Mouse (Mus musculus): ENCODE data around the gene Rxrb. TPM values are rescaled to one million over a fixed set of nuclear protein-coding genes. Genes with fewer than 3 reads are reported as not detected.

The Rxrb gene
- polyA plus RNA-seq, 1 experiment from 2014 or later = 56.0 TPM

GRCm38 (mm10) chr17:34075271-34075670 lies 43.7 kb downstream of the Rxrb start:
- no peaks in the 10 kb centered on the region for H3K36me3 ChIP-seq
- no peak overlapping the region for H3K27ac ChIP-seq
- 37% methylated on average over 7 of the region's 7 CpGs for WGBS
- no peak overlapping the region for H3K9ac ChIP-seq
- H3K4me1 ChIP-seq = no peaks in the 10 kb centered on the region
- no peak overlapping the region for H3K4me2 ChIP-seq
- peaks cover 14% of the 10 kb centered on the region for H3K27me3 ChIP-seq
- no peaks in the 10 kb centered on the region for H3K9me3 ChIP-seq
- H3K4me3 ChIP-seq = no peak overlapping the region
- no peak for ATAC-seq (ENCODE audit: borderline replicate concordance, extremely low read depth, low FRiP score, low TSS enrichment)

GRCm38 (mm10) chr17:34077549-34077948 lies 45.9 kb downstream of the Rxrb start:
- no peak for ATAC-seq (ENCODE audit: borderline replicate concordance, extremely low read depth, low FRiP score, low TSS enrichment)
- H3K27ac ChIP-seq = no peak overlapping the region
- H3K9ac ChIP-seq = no peak overlapping the region
- H3K27me3 ChIP-seq = peaks cover 14% of the 10 kb centered on the region
- no peaks in the 10 kb centered on the region for H3K9me3 ChIP-seq
- no peak overlapping the region for H3K4me3 ChIP-seq
- no peaks in the 10 kb centered on the region for H3K36me3 ChIP-seq
- no peaks in the 10 kb centered on the region for H3K4me1 ChIP-seq
- no peak overlapping the region for H3K4me2 ChIP-seq
- WGBS = under 1% methylated on average over 9 of the region's 9 CpGs

- Histone ChIP-seq H3K4me1 (no peaks in the 10 kb centered on the region), H3K27ac (no peak overlapping the region), H3K4me2 (no peak overlapping the region), H3K36me3 (no peaks in the 10 kb centered on the region), H3K9ac (no peak overlapping the region), H3K4me3 (no peak overlapping the region), H3K9me3 (no peaks in the 10 kb centered on the region), H3K27me3 (peaks cover 14% of the 10 kb centered on the region)
- ATAC-seq (ENCODE audit: borderline replicate concordance, extremely low read depth, low FRiP score, low TSS enrichment) = no peak
- 50% methylated on average over 4 of the region's 4 CpGs for WGBS
Measured at GRCm38 (mm10) chr17:34078148-34078547, 46.5 kb downstream of the Rxrb start.

- Histone ChIP-seq H3K9me3 (no peaks in the 10 kb centered on the region), H3K9ac (no peak overlapping the region), H3K27me3 (peaks cover 14% of the 10 kb centered on the region), H3K4me3 (no peak overlapping the region), H3K36me3 (no peaks in the 10 kb centered on the region), H3K4me1 (no peaks in the 10 kb centered on the region), H3K4me2 (no peak overlapping the region), H3K27ac (no peak overlapping the region)
- ATAC-seq (ENCODE audit: borderline replicate concordance, extremely low read depth, low FRiP score, low TSS enrichment) = no peak
- WGBS = 83% methylated on average over 11 of the region's 11 CpGs
Measured at GRCm38 (mm10) chr17:34079002-34079401, 47.4 kb downstream of the Rxrb start.

- H3K27me3 ChIP-seq = peaks cover 14% of the 10 kb centered on the region
- no peak overlapping the region for H3K4me2 ChIP-seq
- 18% methylated on average over 5 of the region's 5 CpGs for WGBS
- 0 out of 2 replicates have a peak, but pooled peaks have one; percentile 61 for ATAC-seq (ENCODE audit: borderline replicate concordance, extremely low read depth, low FRiP score, low TSS enrichment)
- no peaks in the 10 kb centered on the region for H3K9me3 ChIP-seq
- H3K4me3 ChIP-seq = no peak overlapping the region
- no peaks in the 10 kb centered on the region for H3K36me3 ChIP-seq
- no peaks in the 10 kb centered on the region for H3K4me1 ChIP-seq
- H3K9ac ChIP-seq = no peak overlapping the region
- no peak overlapping the region for H3K27ac ChIP-seq
Measured at GRCm38 (mm10) chr17:34079621-34080020, 48.0 kb downstream of the Rxrb start.

- WGBS = 16% methylated on average over 8 of the region's 8 CpGs
- no peak overlapping the region for H3K9ac ChIP-seq
- no peak for ATAC-seq (ENCODE audit: borderline replicate concordance, extremely low read depth, low FRiP score, low TSS enrichment)
Measured at GRCm38 (mm10) chr17:34083104-34083503, 51.5 kb downstream of the Rxrb start.

GRCm38 (mm10) chr17:34087386-34087785 lies 55.8 kb downstream of the Rxrb start:
- H3K9ac ChIP-seq = no peak overlapping the region
- 28% methylated on average over 2 of the region's 2 CpGs for WGBS
- H3K4me1 ChIP-seq = 0 out of 2 replicates have a peak, but pooled peaks cover 3% of the 10 kb centered on the region
- H3K27me3 ChIP-seq = peaks cover 8% of the 10 kb centered on the region; the same call in 1 of the 2 replicates
- H3K36me3 ChIP-seq = no peaks in the 10 kb centered on the region
- no peak overlapping the region for H3K4me2 ChIP-seq
- no peak for ATAC-seq (ENCODE audit: borderline replicate concordance, extremely low read depth, low FRiP score, low TSS enrichment)
- no peaks in the 10 kb centered on the region for H3K9me3 ChIP-seq
- no peak overlapping the region for H3K4me3 ChIP-seq
- H3K27ac ChIP-seq = no peak overlapping the region

More at GRCm38 (mm10) chr17:34083104-34083503, 51.5 kb downstream of the Rxrb start:
- H3K4me2 ChIP-seq = no peak overlapping the region
- H3K4me1 ChIP-seq = 0 out of 2 replicates have a peak, but pooled peaks cover 3% of the 10 kb centered on the region
- H3K9me3 ChIP-seq = no peaks in the 10 kb centered on the region
- no peak overlapping the region for H3K4me3 ChIP-seq
- H3K36me3 ChIP-seq = no peaks in the 10 kb centered on the region
- H3K27ac ChIP-seq = no peak overlapping the region
- H3K27me3 ChIP-seq = 0 out of 2 replicates have a peak, but pooled peaks cover 4% of the 10 kb centered on the region

MicroRNAs encoded within 50 kb of the gene (microRNA counts, 519-probe panel; counts per million panel counts)
- microRNA mmu-miR-219 = 1,357 counts per million, percentile 7 among the panel's probes with 10 or more counts

Small RNA genes within 50 kb of the gene (microRNA-seq; reads per million reads assigned to microRNA genes)
- gene Mir219a-1 (not detected), gene Mir219c (not detected)

Other genes with a start within 250 kb of the Rxrb start
- 43.7 and 47.0 TPM in 2 replicates for gene Angptl4, start 250.0 kb upstream of the Rxrb start, polyA plus RNA-seq (2015; fragmentation: Nextera tagmentation; extraction: Ambion mirVana)
- gene Kank3, start 221.3 kb upstream of the Rxrb start, polyA plus RNA-seq (2015; fragmentation: Nextera tagmentation; extraction: Ambion mirVana) = 68.0 and 77.8 TPM in 2 replicates
- 885 and 959 TPM in 2 replicates for gene Rps28, start 207.2 kb upstream of the Rxrb start, polyA plus RNA-seq (2015; fragmentation: Nextera tagmentation; extraction: Ambion mirVana)
- 425 and 461 TPM in 2 replicates for gene Ndufa7, start 207.2 kb upstream of the Rxrb start, polyA plus RNA-seq (2015; fragmentation: Nextera tagmentation; extraction: Ambion mirVana)
- gene Cd320, start 188.7 kb upstream of the Rxrb start, polyA plus RNA-seq (2015; fragmentation: Nextera tagmentation; extraction: Ambion mirVana) = 69.4 and 74.0 TPM in 2 replicates
- not detected in 2 replicates for gene Gm7029, start 158.0 kb upstream of the Rxrb start, polyA plus RNA-seq (2015; fragmentation: Nextera tagmentation; extraction: Ambion mirVana)
- gene Kifc1, start 141.2 kb upstream of the Rxrb start, polyA plus RNA-seq (2015; fragmentation: Nextera tagmentation; extraction: Ambion mirVana) = 10.1 and 10.6 TPM in 2 replicates
- gene Platr17, start 126.7 kb upstream of the Rxrb start, polyA plus RNA-seq (2015; fragmentation: Nextera tagmentation; extraction: Ambion mirVana) = 0.28 and 0.31 TPM in 2 replicates
- gene Daxx, start 122.4 kb upstream of the Rxrb start, polyA plus RNA-seq (2015; fragmentation: Nextera tagmentation; extraction: Ambion mirVana) = 50.8 and 54.6 TPM in 2 replicates
- 45.3 and 52.6 TPM in 2 replicates for gene Tapbp, start 115.9 kb upstream of the Rxrb start, polyA plus RNA-seq (2015; fragmentation: Nextera tagmentation; extraction: Ambion mirVana)
- gene Zbtb22, start 115.9 kb upstream of the Rxrb start, polyA plus RNA-seq (2015; fragmentation: Nextera tagmentation; extraction: Ambion mirVana) = 17.8 and 20.6 TPM in 2 replicates
- 47.7 and 57.8 TPM in 2 replicates for gene Rgl2, start 102.3 kb upstream of the Rxrb start, polyA plus RNA-seq (2015; fragmentation: Nextera tagmentation; extraction: Ambion mirVana)
- gene Pfdn6, start 91.5 kb upstream of the Rxrb start, polyA plus RNA-seq (2015; fragmentation: Nextera tagmentation; extraction: Ambion mirVana) = 137 and 153 TPM in 2 replicates
- 33.1 and 34.2 TPM in 2 replicates for gene Wdr46, start 91.2 kb upstream of the Rxrb start, polyA plus RNA-seq (2015; fragmentation: Nextera tagmentation; extraction: Ambion mirVana)
- gene B3galt4, start 80.3 kb upstream of the Rxrb start, polyA plus RNA-seq (2015; fragmentation: Nextera tagmentation; extraction: Ambion mirVana) = 3.8 and 4.3 TPM in 2 replicates
- gene Vps52, start 76.0 kb upstream of the Rxrb start, polyA plus RNA-seq (2015; fragmentation: Nextera tagmentation; extraction: Ambion mirVana) = 49.3 and 55.4 TPM in 2 replicates
- gene Rps18, start 75.8 kb upstream of the Rxrb start, polyA plus RNA-seq (2015; fragmentation: Nextera tagmentation; extraction: Ambion mirVana) = 1,650 and 1,822 TPM in 2 replicates
- 49.7 and 69.2 TPM in 2 replicates for gene H2-K1, start 31.5 kb upstream of the Rxrb start, polyA plus RNA-seq (2015; fragmentation: Nextera tagmentation; extraction: Ambion mirVana)
- 20.9 and 23.2 TPM in 2 replicates for gene Ring1, start 7.1 kb upstream of the Rxrb start, polyA plus RNA-seq (2015; fragmentation: Nextera tagmentation; extraction: Ambion mirVana)
- gene H2-Ke6, start 3.8 kb upstream of the Rxrb start, polyA plus RNA-seq (2015; fragmentation: Nextera tagmentation; extraction: Ambion mirVana) = 46.1 and 49.1 TPM in 2 replicates
- 192 and 205 TPM in 2 replicates for gene Slc39a7, start 130 bp upstream of the Rxrb start, polyA plus RNA-seq (2015; fragmentation: Nextera tagmentation; extraction: Ambion mirVana)
- 4.1 and 5.0 TPM in 2 replicates for gene Col11a2, start 7.6 kb downstream of the Rxrb start, polyA plus RNA-seq (2015; fragmentation: Nextera tagmentation; extraction: Ambion mirVana)
- 0.44 and 1.0 TPM in 2 replicates for gene H2-Oa, start 60.5 kb downstream of the Rxrb start, polyA plus RNA-seq (2015; fragmentation: Nextera tagmentation; extraction: Ambion mirVana)
- gene H2-DMa, start 87.7 kb downstream of the Rxrb start, polyA plus RNA-seq (2015; fragmentation: Nextera tagmentation; extraction: Ambion mirVana) = 12.1 and 13.8 TPM in 2 replicates
- 102 and 106 TPM in 2 replicates for gene Brd2, start 90.8 kb downstream of the Rxrb start, polyA plus RNA-seq (2015; fragmentation: Nextera tagmentation; extraction: Ambion mirVana)
- 1.8 and 1.9 TPM in 2 replicates for gene H2-DMb2, start 111.5 kb downstream of the Rxrb start, polyA plus RNA-seq (2015; fragmentation: Nextera tagmentation; extraction: Ambion mirVana)
- 2.0 and 3.2 TPM in 2 replicates for gene H2-DMb1, start 121.3 kb downstream of the Rxrb start, polyA plus RNA-seq (2015; fragmentation: Nextera tagmentation; extraction: Ambion mirVana)
- 6.7 and 7.6 TPM in 2 replicates for gene Tap1, start 155.7 kb downstream of the Rxrb start, polyA plus RNA-seq (2015; fragmentation: Nextera tagmentation; extraction: Ambion mirVana)
- gene Psmb9, start 156.0 kb downstream of the Rxrb start, polyA plus RNA-seq (2015; fragmentation: Nextera tagmentation; extraction: Ambion mirVana) = 6.5 and 10.8 TPM in 2 replicates
- gene Psmb8, start 165.9 kb downstream of the Rxrb start, polyA plus RNA-seq (2015; fragmentation: Nextera tagmentation; extraction: Ambion mirVana) = 17.1 and 29.7 TPM in 2 replicates
- gene Tap2, start 171.7 kb downstream of the Rxrb start, polyA plus RNA-seq (2015; fragmentation: Nextera tagmentation; extraction: Ambion mirVana) = 8.6 and 12.7 TPM in 2 replicates
- 0.09 and 0.14 TPM in 2 replicates for gene H2-Ob, start 207.1 kb downstream of the Rxrb start, polyA plus RNA-seq (2015; fragmentation: Nextera tagmentation; extraction: Ambion mirVana)
- gene H2-Ab1, start 225.9 kb downstream of the Rxrb start, polyA plus RNA-seq (2015; fragmentation: Nextera tagmentation; extraction: Ambion mirVana) = 12.1 and 42.0 TPM in 2 replicates